Mouse (Mus musculus) liver, embryonic 14.5 days (tissue): ENCODE results near the gene Rrp9.

ENCODE experiments used
- CTCF ChIP-seq: IDR thresholded peaks from 2 replicates; pipeline ENCODE4 v1.5.1; 2016; ENCODE audit warnings: antibody characterized with exemption, low read depth, control low read depth
- EP300 ChIP-seq: IDR thresholded peaks from 2 replicates; pipeline ENCODE4 v1.6.1; 2016; ENCODE audit warnings: antibody characterized with exemption, low read depth

- TF ChIP-seq CTCF (no peak), EP300 (no peak)
Measured at GRCm38 (mm10) chr9:106452821-106453220, 22.9 kb upstream of the Rrp9 start.
